Mouse (Mus musculus) small intestine, adult 2 months (tissue): ENCODE results near the gene Ces1f.

Experiments
- CTCF ChIP-seq: fragments of 200-500 bp; IDR thresholded peaks from 2 replicates; pipeline ENCODE4 v1.5.1; 2012; ENCODE audit warnings: low read depth, mild to moderate bottlenecking, control low read depth, inconsistent platforms, low read length, moderate library complexity, mixed read lengths; ENCODE audit not compliant: insufficient replicate concordance, insufficient read length; ENCODE audit errors: extremely low read depth
- POLR2A ChIP-seq: fragments of 200-500 bp; IDR thresholded peaks from 2 replicates; pipeline ENCODE4 v1.6.1; 2012; ENCODE audit warnings: low read depth, mild to moderate bottlenecking, control low read depth, inconsistent platforms, low read length, moderate library complexity

DNA sequence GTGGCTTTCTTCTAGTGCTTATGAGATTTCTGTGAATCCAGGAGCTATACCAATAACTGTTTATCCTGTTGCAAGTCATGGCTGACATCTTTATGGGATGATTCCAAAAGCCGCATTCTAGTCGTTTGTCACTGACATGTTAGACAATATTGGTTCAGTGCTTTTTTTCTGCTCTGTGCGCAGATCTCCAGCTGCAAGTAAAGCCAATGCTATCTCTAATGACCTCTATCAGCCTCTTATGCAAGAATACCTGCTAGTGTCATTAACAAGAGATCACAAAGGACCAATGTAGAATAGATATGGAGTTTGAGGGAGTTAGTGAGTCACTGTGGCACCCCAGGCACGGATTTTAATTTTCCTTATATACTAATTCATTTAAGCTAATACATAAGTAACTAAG lies 4.9 kb downstream of the Ces1f start:
- TF ChIP-seq CTCF = no peak
- no peak for TF ChIP-seq POLR2A
